11 mouse cellular contexts compared by ENCODE assay signal in genomic region chr1:132659604-132660003, GRCm38 (mm10).
DNase-seq lines count a peak whose midpoint lies in the region; ATAC-seq and TF ChIP-seq lines count a peak whose summit lies in the region.
"Had no signal": no experiment of that assay in that cellular context is flagged by ENCODE, and none has a peak within 500 bp of the region (broad histone marks: within the 10 kb centered on the region; RNA-seq: fewer than 3 reads in every experiment).

No protein-coding gene starts in this region.

- no peak overlapping the region for H3K4me3 ChIP-seq in forebrain, embryonic 14.5 days (ENCODE audit: low read depth, low read length)
- H3K4me3 ChIP-seq in heart, adult 2 months = no peak overlapping the region
- H3K4me3 ChIP-seq: limb, embryonic 15.5 days; stomach, embryonic 15.5 days had no signal

- peak; percentile 90 for ATAC-seq in forebrain, embryonic 14.5 days

- no peak overlapping the region for H3K9ac ChIP-seq in forebrain, embryonic 14.5 days (ENCODE audit: low read length)
- H3K9ac ChIP-seq in heart, adult 2 months (ENCODE audit: low read depth, low read length) = no peak overlapping the region
- H3K9ac ChIP-seq: limb, embryonic 15.5 days; stomach, embryonic 15.5 days had no signal

- H3K27me3 ChIP-seq in forebrain, embryonic 14.5 days (replicated peaks; ENCODE audit: control insufficient read depth, insufficient read depth, low read length) = no peaks in the 10 kb centered on the region
- H3K27me3 ChIP-seq in heart, adult 2 months (ENCODE audit: control insufficient read depth, insufficient read depth, low read length) = no peaks in the 10 kb centered on the region
- H3K27me3 ChIP-seq: limb, embryonic 15.5 days; stomach, embryonic 15.5 days had no signal

- H3K36me3 ChIP-seq in forebrain, embryonic 14.5 days (ENCODE audit: control insufficient read depth, insufficient read depth, low read length) = peaks cover 6% of the 10 kb centered on the region; the same call in 1 of the 2 replicates
- H3K36me3 ChIP-seq in heart, adult 2 months (ENCODE audit: control insufficient read depth, insufficient read depth, low read length) = no peaks in the 10 kb centered on the region
- H3K36me3 ChIP-seq: limb, embryonic 15.5 days; stomach, embryonic 15.5 days had no signal

- DNase-seq in left cerebral cortex, postnatal 14 days (ENCODE audit: low spot score in 2 of 2) = peak; percentile 60
- DNase-seq in left cerebral cortex, postnatal 4 days = no peak
- peak; percentile 83 for DNase-seq in forebrain, embryonic 14.5 days (ENCODE audit: low spot score)
- DNase-seq in layer of hippocampus, postnatal 36 days = peak; percentile 56 to 73
- DNase-seq in right cerebral cortex, postnatal 10 days (ENCODE audit: low spot score in 2 of 2) = peak; percentile 73 to 87
- DNase-seq in heart, adult 2 months = no peak
- DNase-seq in kidney, adult 8-10 months = no peak
- no peak for DNase-seq in lung, postnatal 36 days
- DNase-seq: kidney, adult 9 months had no signal

- no peaks in the 10 kb centered on the region for H3K9me3 ChIP-seq in forebrain, embryonic 14.5 days (replicated peaks; ENCODE audit: control insufficient read depth, low read length)
- H3K9me3 ChIP-seq: limb, embryonic 15.5 days; stomach, embryonic 15.5 days had no signal

- 20% methylated on average over 3 of the region's 3 CpGs for WGBS in forebrain, embryonic 14.5 days
- 36% methylated on average over 3 of the region's 3 CpGs for WGBS in heart, adult 2 months

- no peak for TF ChIP-seq POLR2A in heart, adult 2 months (IDR thresholded peaks at IDR 0.05; ENCODE audit: insufficient read depth, low read depth, low read length)

- no peak for TF ChIP-seq EP300 in heart, adult 2 months (IDR thresholded peaks at IDR 0.05; ENCODE audit: insufficient read depth, low read depth, low read length)

- H3K4me1 ChIP-seq in forebrain, embryonic 14.5 days (ENCODE audit: control insufficient read depth, insufficient read depth, low read length) = peaks cover 23% of the 10 kb centered on the region
- no peaks in the 10 kb centered on the region for H3K4me1 ChIP-seq in heart, adult 2 months (ENCODE audit: control insufficient read depth, insufficient read depth, low read length)
- H3K4me1 ChIP-seq: limb, embryonic 15.5 days; stomach, embryonic 15.5 days had no signal

- H3K4me2 ChIP-seq in forebrain, embryonic 14.5 days (ENCODE audit: low read length) = no peak overlapping the region
- H3K4me2 ChIP-seq: limb, embryonic 15.5 days; stomach, embryonic 15.5 days had no signal

- H3K27ac ChIP-seq in forebrain, embryonic 14.5 days (ENCODE audit: low read depth, low read length) = peak overlapping the region; percentile 88
- H3K27ac ChIP-seq in heart, adult 2 months = no peak overlapping the region
- H3K27ac ChIP-seq: limb, embryonic 15.5 days; stomach, embryonic 15.5 days had no signal

- intact Hi-C loops in left cerebral cortex, postnatal 14 days (cut with DNase I) = loop anchor here (10.0 kb wide), 1 partner anchor 85 kb away; the partner anchor contains the start of gene Nfasc
- intact Hi-C loops in left cerebral cortex, postnatal 4 days (cut with DNase I) = no loop called here
- intact Hi-C loops in heart, adult 2 months (cut with DNase I) = no loop called here

- H3K79me2 ChIP-seq in heart, adult 2 months (replicated peaks; ENCODE audit: control insufficient read depth, insufficient read depth, low read length) = no peaks in the 10 kb centered on the region

- no peak for TF ChIP-seq CTCF in heart, adult 2 months (IDR thresholded peaks at IDR 0.05)

Comparison
In these comparisons a context has a peak if more than half of its experiments do, and no peak if none do; other contexts are left out.
1. DNase-seq: peak in left cerebral cortex, postnatal 14 days (2 of 2), forebrain, embryonic 14.5 days (single experiment), layer of hippocampus, postnatal 36 days (2 of 2) and right cerebral cortex, postnatal 10 days (2 of 2); none in left cerebral cortex, postnatal 4 days (single experiment), heart, adult 2 months (0 of 2), kidney, adult 8-10 months (0 of 2) and lung, postnatal 36 days (single experiment).